Mouse (Mus musculus): Measurements from ENCODE around the gene Tmem198b.
A peak's percentile ranks its signal among the peaks of the same experiment; 100 is the strongest.

Tmem198b gene

DNA sequence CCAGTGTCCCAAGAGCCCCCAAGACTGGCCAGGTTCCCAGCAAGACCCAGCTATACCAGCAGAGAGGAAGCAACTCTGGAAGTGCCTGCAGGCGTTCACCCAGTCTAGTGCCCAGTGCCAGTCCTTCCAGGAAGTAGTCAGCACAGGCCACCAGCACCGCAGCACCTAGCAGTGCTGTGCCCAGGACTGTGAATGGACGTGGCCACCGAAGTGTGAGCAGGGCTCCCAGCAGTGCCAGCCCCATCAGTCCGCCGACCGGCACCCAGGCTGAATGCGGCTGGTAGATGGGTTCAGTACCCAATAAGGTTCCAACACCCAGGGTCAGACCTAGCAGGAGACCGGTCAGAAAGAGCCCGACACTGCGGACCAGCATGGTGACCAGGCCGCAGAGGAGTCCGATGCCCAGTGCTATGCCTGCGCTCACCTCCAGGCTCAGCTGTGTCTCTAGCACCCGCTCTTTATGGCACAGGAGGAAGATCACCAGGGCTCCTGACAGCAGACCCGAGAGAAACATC, 2.1 kb downstream of the Tmem198b start:
- no peak for DNase-seq (ENCODE audit: low read depth, low spot score)

DNA sequence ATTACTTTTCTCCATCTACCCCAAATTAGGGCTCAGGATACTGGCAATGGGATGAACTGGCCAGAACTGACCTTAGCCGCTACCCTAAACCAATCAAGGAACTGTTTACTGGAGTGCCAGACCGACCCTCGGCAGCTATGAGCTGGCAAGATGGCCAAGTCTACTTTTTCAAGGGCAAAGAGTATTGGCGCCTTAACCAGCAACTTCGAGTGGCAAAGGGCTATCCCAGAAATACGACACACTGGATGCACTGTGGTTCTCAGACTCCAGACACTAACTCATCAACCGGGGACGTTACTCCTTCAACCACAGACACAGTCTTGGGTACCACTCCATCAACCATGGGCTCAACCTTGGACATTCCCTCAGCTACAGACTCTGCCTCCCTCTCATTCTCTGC, 5.5 kb downstream of the Tmem198b start:
- DNase-seq (ENCODE audit: low read depth, low spot score), result no peak

DNA sequence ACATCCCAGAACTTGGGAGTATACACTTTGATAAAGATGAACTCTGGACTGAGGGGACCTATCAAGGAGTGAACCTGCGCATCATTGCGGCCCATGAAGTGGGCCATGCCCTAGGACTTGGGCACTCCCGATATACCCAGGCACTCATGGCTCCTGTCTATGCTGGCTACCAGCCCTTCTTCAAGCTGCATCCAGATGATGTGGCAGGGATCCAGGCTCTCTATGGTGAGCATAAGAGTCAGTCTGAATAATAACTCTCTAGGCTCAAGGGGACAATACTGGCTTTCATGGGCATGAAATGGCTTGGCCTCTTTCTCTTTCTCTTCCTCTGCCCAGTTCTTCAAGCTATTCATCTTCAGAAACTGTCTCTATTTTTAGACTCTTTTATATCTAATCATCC, 8.6 kb downstream of the Tmem198b start:
- DNase-seq (ENCODE audit: low read depth, low spot score), result no peak

DNA sequence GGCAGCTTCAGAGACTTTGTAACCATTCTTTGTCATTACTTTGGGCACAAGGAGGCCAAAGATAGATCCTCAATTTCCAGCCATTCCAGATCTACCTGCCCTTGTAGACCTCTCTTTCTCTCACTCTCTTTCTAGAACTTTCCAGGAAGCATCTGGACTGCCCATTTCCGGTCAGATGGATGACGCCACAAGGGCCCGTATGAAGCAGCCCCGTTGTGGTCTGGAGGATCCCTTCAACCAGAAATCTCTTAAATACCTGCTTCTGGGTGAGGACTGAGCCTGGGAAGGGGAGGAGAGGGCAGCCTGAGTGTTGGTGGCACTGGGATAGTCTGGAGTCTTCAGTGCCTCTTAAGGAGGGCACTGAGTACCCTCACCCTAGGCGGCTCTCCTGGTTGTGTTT, 9.8 kb downstream of the Tmem198b start:
- DNase-seq (ENCODE audit: low read depth, low spot score), result no peak

DNA sequence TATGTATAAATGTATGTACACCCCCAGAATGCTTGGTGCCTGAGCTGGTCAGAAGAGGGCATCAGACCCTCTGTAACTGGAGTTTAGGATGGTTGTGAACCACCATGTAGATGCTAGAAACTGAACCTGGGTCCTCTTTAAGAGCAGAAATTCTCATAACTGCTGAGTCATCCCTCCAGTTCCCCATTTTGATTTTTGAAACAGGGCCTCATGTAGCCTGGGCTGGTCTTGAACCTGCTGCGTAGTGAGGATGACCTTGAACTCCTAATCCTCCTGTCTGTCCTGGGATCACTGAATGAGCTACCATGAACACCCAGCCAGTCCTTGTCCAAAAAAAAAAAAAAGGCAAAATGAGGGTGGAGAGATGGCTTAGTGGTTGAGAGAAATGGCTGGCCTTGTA, 10.9 kb downstream of the Tmem198b start:
- no peak for DNase-seq (ENCODE audit: low read depth, low spot score)

DNA sequence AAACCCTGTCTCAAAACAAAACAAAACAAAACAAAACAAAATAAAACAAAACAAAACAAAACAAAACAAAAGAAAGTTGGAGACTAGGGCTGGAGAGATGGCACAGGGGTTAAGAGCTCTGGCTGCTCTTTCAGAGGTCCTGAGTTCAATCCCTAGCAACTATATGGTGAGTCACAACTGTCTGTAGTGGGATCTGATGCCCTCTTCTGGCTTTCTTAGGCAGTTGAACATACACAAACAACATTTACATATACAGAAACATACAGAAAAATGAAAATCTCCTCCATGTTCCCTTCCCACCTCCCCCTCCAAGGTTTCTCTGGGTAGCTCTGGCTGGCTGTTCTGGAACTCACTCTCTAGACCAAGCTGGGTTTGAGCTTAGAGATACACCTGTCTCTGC, 12.1 kb downstream of the Tmem198b start:
- DNase-seq (ENCODE audit: low read depth, low spot score), result peak; percentile 43

DNA sequence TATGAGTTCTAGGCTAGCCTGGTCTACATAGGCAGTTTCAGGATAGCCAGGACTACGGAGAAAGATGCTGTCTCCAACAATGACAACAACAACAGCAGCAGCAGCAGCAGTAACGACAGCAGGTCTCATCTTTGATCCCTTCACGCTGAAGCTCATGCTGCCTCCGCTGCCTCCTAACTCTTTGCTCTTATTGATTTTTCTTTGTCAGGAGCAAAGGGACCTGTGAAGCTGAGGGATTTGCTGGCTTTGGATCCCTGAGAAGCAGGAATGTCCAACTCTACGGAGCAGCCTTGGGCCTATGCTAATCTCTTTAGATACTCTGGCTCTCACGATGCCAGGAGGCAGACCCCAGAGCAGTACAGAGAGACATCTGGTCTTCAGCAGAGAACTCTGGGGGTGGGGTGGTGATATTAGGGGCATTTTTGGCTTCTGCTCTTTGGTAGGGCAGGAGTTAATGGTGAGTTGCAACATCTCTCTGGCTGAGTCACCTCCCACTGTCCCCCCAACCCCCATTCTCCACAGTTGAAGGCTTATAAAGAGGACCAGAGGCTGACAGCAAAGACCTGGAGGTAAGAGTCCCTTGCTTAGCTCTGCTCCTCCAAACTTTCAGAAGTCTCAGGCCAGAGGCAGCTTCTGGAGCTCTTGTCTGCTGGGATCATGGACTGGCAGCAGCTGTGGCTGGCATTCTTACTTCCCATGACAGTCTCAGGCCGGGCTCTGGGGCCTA, 13.6 kb downstream of the Tmem198b start, which contains the start of gene Mmp19:
Gene Mmp19 (plus strand): TSS at position 513 of the 727 bp plus-strand sequence.
- peak; percentile 77 for DNase-seq (ENCODE audit: low read depth, low spot score)

DNA sequence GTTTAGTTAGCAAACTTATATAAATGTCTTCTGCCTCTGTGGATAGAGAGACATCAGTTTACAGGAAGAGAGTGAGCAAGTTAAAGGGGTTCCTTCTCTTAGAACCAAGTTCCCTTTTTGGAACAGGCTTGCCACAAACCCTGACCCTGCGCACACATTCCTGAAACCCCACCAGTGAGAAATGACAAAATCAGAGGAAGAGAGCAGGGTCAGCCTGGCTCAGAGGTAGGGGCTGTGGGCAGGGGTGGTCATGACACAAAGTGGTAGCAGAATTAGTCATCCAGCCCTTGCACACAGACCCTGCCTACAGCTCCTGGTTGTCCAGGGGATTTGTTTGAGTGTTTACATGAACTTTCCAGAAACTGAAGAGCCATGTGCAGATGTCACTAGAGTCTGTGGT, 24.0 kb downstream of the Tmem198b start:
- DNase-seq (ENCODE audit: low read depth, low spot score), result peak; percentile 42

DNA sequence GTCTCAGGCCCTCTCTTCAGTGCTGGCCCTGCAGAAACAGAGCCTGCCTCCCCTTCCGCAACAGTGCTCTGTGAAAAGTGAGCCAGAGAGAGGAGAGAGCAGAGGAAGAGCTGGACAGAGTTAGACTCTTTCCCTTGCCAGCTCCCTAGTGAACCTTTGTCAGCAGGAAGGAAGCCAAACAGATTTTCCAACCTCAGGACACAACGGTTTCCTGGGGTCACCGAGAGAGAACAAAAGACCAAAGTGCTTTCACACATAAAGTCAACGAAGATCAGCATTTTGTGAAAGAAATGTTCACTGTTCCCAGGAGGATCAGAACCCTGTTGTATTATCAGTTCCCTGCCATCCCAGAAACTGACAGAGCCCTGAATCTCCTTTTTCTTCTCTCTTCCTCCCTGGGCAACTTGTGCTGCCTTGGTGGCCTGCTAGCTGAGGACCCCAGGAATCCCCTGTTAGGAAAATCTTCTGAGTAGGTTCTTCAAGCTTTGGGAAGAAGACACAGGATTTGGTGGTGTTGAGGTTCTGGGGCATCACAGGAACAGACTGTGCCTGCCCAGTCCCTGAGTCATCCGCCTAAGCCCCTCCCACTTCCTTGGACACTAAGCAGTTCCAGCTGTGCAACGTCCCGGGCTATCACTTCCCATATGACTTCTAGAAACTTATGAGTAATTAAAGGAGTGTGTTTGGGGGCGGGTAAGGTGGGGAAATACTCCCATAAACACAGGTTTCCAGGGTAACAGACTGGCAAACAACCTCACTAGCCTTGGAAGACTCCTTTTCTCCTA, 25.0 kb downstream of the Tmem198b start:
- DNase-seq (ENCODE audit: low read depth, low spot score), result peak; percentile 99

DNA sequence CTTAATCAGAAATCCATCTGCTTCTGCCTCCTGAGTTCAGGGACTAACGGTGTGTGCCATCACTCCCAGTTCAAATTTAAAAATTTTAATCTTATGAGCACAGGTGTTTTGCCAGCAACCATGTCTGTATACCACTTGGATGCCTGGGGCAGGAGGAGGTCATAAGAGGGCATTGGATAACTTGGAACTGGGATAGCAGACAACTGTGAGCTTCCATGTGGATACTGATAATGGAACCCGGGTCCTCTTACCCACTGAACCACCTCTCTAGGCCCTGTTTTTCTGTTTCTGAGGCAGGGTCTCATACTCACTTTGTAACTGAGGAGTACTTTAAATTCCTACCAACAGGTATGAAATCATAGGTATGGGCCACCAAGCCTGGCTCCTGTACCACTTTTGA, 25.7 kb downstream of the Tmem198b start:
- no peak for DNase-seq (ENCODE audit: low read depth, low spot score)

DNA sequence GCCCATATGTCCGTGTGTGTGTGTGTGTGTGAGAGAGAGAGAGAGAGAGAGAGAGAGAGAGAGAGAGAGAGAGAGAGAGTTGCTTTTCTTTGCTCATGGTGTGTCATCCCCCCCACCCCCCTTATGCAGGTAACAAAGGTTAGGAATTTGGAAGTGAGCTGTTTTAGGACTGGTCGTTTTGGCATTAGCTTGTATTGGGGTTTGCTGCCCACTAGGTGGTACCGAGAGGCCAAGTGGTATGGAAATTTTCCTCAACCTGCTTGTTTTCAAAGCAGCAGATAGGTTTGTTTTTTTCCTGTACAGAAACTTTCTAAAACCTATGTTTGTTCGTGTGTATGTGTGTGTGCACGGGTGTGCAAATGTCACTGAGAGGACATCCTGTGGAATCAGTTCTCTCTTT, 30.5 kb downstream of the Tmem198b start:
- DNase-seq (ENCODE audit: low read depth, low spot score), result peak; percentile 65

DNA sequence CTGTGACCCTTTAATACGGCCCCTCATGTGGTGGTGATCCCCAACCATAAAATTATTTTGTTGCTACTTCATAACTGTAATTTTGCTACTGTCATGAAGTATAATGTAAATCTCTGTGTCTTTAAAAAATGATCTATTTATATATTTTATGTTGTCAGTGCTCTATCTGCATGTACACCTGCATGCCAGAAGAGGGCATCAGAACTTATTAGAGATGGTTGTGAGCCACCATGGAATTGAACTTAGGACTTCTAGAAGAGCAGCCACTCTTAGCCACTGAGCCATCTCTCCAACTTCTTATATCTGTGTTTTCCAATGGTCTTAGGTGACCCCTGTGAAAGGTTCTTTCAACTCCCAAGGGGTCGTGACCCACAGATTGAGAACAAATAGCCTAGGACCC, 31.3 kb downstream of the Tmem198b start:
- DNase-seq (ENCODE audit: low read depth, low spot score), result peak; percentile 53
